Mouse (Mus musculus) forebrain, embryonic 15.5 days (tissue): ENCODE data around the gene Vmn1r39. TPM values are rescaled to one million over a fixed set of nuclear protein-coding genes. Genes with fewer than 3 reads are reported as not detected.
"Not testable (repeated sequence)": the region's sequence is repeated elsewhere in the genome, so short reads cannot be mapped to it uniquely, and the experiment has no call there.

Experiments
- ATAC-seq: fragments of 200-750 bp; cut with Nextera tagmentation; replicated peaks from 2 replicates; pipeline ENCODE4 v1.8.0; 2017; ENCODE audit warnings: mild to moderate bottlenecking, moderate TSS enrichment, moderate library complexity
- H3K27ac ChIP-seq: fragments of 300-500 bp; sonication (generic); replicated peaks from 2 replicates; pipeline ENCODE4 v1.5.1; 2015; ENCODE audit warnings: mild to moderate bottlenecking, inconsistent platforms
- H3K27me3 ChIP-seq: fragments of 300-500 bp; sonication (generic); 2 replicates; pipeline ENCODE4 v1.6.1; 2015; ENCODE audit warnings: inconsistent platforms
- H3K36me3 ChIP-seq: fragments of 300-500 bp; sonication (generic); 2 replicates; pipeline ENCODE4 v1.6.1; 2015; ENCODE audit warnings: mild to moderate bottlenecking, inconsistent platforms
- H3K4me1 ChIP-seq: fragments of 300-500 bp; sonication (generic); 2 replicates; pipeline ENCODE4 v1.6.1; 2015; ENCODE audit warnings: inconsistent platforms
- H3K4me2 ChIP-seq: fragments of 300-500 bp; sonication (generic); replicated peaks from 2 replicates; pipeline ENCODE4 v1.6.1; 2015; ENCODE audit warnings: mild to moderate bottlenecking, inconsistent platforms
- H3K4me3 ChIP-seq: fragments of 300-500 bp; sonication (generic); 2 replicates; pipeline ENCODE4 v1.5.1; 2015; ENCODE audit warnings: mild to moderate bottlenecking, inconsistent platforms
- H3K9ac ChIP-seq: fragments of 300-500 bp; sonication (generic); replicated peaks from 2 replicates; pipeline ENCODE4 v1.6.1; 2015; ENCODE audit warnings: mild to moderate bottlenecking, inconsistent platforms
- H3K9me3 ChIP-seq: fragments of 300-500 bp; sonication (generic); 2 replicates; pipeline ENCODE4 v1.6.1; 2016; ENCODE audit warnings: inconsistent platforms
- WGBS: fragments of 180-500 bp; shearing (Covaris S2); methylation state at CpG from one replicate; pipeline ENCODE4 v1.1.7; 2015; ENCODE audit warnings: mixed read lengths; 5-methylcytosine and 5-hydroxymethylcytosine counted together
- polyA plus RNA-seq: library from polyadenylated mRNA; unstranded; fragments of >200 nt; fragmentation: Nextera tagmentation; extraction: Ambion mirVana; gene quantifications from 2 replicates; pipeline ENCODE4 v1.2.1, GENCODE M21; 2015

Gene Vmn1r39
- not detected in 2 replicates for polyA plus RNA-seq

DNA sequence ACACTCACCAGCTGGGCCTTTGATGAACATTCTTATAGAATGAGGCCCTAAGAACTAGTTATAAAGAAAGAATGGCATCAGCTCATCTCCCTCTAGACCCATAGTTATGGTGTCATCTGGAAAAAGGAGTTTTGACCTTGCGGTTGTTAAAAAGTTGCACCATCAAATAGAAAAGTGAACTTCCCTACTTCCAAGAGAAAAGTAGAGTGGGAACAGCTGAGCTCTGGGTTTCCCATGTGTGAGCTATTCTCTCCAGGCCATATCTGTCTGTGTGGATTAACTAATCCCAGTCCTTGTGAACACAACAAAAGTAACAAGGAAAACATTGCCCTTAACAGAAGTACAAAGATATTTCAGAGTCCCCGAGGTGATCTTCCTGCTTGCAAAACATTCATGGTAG, at the start of gene Vmn1r39:
Gene Vmn1r39 (minus strand): TSS at position 101 of the 400 bp plus-strand sequence.
- no peak for ATAC-seq
- H3K4me3 ChIP-seq, result no peak within 1 kb of the TSS
- no peak within 1 kb of the TSS for H3K27ac ChIP-seq
- no peaks in the 10 kb centered on the region for H3K9me3 ChIP-seq
- no peaks in the 10 kb centered on the region for H3K4me1 ChIP-seq
- H3K36me3 ChIP-seq, result no peaks in the 10 kb centered on the region
- H3K9ac ChIP-seq, result no peak within 1 kb of the TSS
- H3K27me3 ChIP-seq, result no peaks in the 10 kb centered on the region
- H3K4me2 ChIP-seq, result no peak within 1 kb of the TSS
- 91% methylated on average over 2 of the region's 2 CpGs for WGBS

DNA sequence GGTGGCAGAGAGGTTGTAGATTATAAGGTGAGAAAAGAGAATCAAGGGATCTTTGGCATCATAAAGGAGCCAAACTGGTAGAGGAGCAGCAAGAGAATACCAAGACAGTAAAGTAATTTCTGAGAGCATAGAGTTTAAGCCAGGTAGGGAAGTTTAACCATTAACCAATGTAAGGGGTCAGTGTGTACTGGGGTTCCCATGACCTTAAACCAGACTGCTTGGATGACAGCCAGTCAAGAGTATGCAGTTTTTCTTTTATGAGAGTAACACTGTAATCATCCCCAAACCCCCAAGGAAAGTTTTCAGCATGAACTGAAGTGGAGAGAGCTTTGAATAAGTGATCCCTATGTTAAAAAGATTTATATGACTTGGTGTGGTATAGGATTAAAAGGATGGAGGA, 49.0 kb upstream of the Vmn1r39 start:
- no peaks in the 10 kb centered on the region for H3K4me1 ChIP-seq
- H3K4me2 ChIP-seq, result no peak overlapping the region
- no peak overlapping the region for H3K9ac ChIP-seq
- ATAC-seq, result no peak
- H3K36me3 ChIP-seq, result no peaks in the 10 kb centered on the region
- H3K9me3 ChIP-seq, result no peaks in the 10 kb centered on the region
- no peak overlapping the region for H3K27ac ChIP-seq
- no peaks in the 10 kb centered on the region for H3K27me3 ChIP-seq
- H3K4me3 ChIP-seq, result no peak overlapping the region

DNA sequence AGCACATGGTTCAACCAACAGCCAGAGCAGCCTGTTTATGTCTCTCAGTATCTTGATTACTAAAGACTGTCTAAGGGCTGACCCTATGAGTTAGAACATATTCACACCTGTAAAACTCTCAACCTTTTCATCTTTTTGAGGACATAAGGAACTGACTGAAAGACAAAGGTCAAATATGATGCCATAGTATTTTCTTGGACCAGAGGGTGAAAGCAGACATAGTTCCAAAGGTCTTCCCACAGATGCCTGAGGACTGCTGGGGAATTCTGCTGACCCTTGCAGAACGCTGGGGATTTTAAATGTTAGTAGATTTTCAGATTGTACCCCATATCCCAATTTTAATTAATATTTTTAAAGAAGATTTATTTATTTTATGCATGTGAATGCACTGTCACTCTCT, 47.9 kb upstream of the Vmn1r39 start:
- 67% methylated on average over 1 of the region's 1 CpGs for WGBS
- Histone ChIP-seq H3K4me2 (no peak overlapping the region), H3K9me3 (no peaks in the 10 kb centered on the region), H3K4me3 (no peak overlapping the region), H3K27me3 (no peaks in the 10 kb centered on the region), H3K27ac (no peak overlapping the region), H3K9ac (no peak overlapping the region), H3K36me3 (no peaks in the 10 kb centered on the region), H3K4me1 (no peaks in the 10 kb centered on the region)
- ATAC-seq, result no peak

DNA sequence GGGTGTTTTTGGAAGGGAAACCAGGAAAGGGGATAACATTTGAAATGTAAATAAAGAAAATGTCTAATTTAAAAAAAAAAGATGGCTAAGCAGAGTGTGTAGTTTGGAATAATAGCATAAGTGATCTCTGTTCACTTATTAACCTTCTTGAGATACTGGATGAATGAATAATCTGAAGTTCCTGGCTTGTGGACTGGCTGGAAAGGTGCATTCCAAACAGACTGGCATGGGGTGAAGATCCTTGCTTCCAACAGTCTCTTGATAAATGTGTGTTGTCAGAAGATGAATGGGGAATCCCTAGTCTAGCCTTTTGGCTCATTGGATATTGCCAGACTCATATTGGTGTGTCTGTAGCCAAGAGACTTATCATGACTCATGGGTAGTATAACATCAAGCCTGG, 45.8 kb upstream of the Vmn1r39 start:
- Histone ChIP-seq H3K27ac (no peak overlapping the region), H3K4me3 (no peak overlapping the region)
- no peak for ATAC-seq

DNA sequence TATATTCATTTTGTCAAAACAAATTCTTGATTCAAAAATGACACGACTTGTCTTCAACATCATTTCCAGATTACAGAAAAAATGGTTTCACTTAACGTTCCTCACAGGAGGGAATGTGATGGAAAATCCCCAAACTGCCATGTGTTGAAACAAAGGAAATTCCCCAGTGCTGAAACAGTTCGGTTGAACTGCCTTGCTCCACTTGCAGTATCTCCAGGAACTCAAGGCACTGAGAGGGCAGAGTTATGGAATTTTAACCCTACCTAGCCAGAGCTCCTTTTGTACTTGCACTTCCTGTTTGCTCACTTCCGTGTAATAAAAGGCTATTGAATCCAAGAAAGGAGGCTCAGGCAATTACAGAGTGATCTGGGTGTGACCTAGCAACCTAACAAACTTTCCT, 38.5 kb upstream of the Vmn1r39 start:
- ATAC-seq, result no peak
- 47% methylated on average over 4 of the region's 4 CpGs for WGBS
- no peaks in the 10 kb centered on the region for H3K27me3 ChIP-seq

More for the DNA sequence above, 45.8 kb upstream of the Vmn1r39 start:
- no peak overlapping the region for H3K9ac ChIP-seq
- no peak overlapping the region for H3K4me2 ChIP-seq
- H3K9me3 ChIP-seq, result no peaks in the 10 kb centered on the region
- no peaks in the 10 kb centered on the region for H3K27me3 ChIP-seq
- no peaks in the 10 kb centered on the region for H3K4me1 ChIP-seq
- no peaks in the 10 kb centered on the region for H3K36me3 ChIP-seq

DNA sequence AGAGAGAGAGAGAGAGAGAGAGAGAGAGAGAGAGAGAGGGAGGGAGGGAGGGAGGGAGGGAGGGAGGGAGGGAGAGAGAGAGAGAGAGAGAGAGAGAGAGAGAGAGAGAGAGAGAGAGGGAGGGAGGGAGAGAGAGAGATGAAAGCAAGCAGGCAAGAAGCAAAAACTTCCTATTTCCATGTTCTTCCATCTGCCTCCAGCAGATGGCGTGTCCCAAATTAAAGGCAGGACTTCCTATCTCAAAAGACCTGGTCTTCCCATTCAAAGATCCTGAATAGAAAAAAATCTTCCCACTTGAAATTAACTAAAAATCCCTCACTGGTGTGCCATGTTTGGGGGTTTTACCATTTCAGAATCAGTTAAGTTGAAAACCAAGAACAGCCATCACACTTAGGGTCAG, 30.2 kb upstream of the Vmn1r39 start:
- 9% methylated on average over 1 of the region's 1 CpGs for WGBS
- H3K4me3 ChIP-seq, H3K27ac ChIP-seq, ATAC-seq, H3K4me1 ChIP-seq, H3K9ac ChIP-seq, H3K27me3 ChIP-seq, H3K36me3 ChIP-seq, H3K9me3 ChIP-seq, H3K4me2 ChIP-seq: not testable (repeated sequence)

More for the DNA sequence above, 38.5 kb upstream of the Vmn1r39 start:
- H3K9me3 ChIP-seq, result no peaks in the 10 kb centered on the region
- H3K4me2 ChIP-seq, result no peak overlapping the region
- no peaks in the 10 kb centered on the region for H3K36me3 ChIP-seq
- no peak overlapping the region for H3K27ac ChIP-seq
- H3K4me3 ChIP-seq, result no peak overlapping the region
- H3K9ac ChIP-seq, result no peak overlapping the region
- no peaks in the 10 kb centered on the region for H3K4me1 ChIP-seq

DNA sequence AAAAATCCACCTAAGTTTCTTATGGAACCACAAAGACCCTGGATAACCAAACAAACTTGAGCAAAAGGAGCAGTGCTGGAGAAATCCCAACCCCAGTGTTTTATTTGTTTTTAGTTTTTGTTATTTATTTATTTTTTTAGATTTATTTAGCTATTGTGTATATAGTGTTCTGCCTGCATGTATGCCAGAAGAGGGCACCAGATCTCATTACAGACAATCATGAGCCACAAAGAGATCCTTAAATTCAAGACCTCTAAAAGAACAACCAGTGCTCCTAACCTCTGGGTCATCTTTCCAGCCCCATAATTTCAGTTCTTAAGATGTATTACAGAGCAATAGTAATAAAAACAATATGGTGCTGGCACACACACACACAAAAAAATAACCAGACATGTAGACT, 26.5 kb upstream of the Vmn1r39 start:
- H3K27me3 ChIP-seq, result no peaks in the 10 kb centered on the region
- no peaks in the 10 kb centered on the region for H3K36me3 ChIP-seq
- H3K4me3 ChIP-seq, result no peak overlapping the region
- H3K27ac ChIP-seq, result no peak overlapping the region
- ATAC-seq, result no peak
- no peak overlapping the region for H3K9ac ChIP-seq
- H3K4me1 ChIP-seq, result no peaks in the 10 kb centered on the region
- H3K4me2 ChIP-seq, result no peak overlapping the region
- H3K9me3 ChIP-seq, result no peaks in the 10 kb centered on the region

DNA sequence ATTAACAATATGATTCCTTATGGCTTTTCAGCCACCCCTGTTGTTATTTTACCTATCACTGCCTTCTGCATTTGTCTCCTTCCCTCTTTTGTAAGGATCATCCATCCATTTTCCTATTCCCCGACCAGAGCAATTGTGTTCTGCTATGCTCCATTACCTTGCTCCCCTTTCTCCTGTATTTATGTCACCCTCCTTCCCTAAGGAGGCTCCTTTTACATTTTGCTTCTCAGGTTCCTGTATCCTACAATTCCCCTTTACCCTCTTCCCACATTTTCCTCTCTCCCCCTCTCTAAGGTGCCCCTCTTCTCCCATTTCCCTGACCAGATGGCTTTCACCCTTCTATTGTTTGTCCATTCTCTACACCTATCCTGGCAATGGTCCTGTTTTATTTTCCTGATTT, 4.1 kb downstream of the Vmn1r39 start:
- no peak overlapping the region for H3K9ac ChIP-seq
- no peak for ATAC-seq
- no peak overlapping the region for H3K27ac ChIP-seq
- WGBS, result 59% methylated on average over 1 of the region's 1 CpGs
- H3K4me3 ChIP-seq, result no peak overlapping the region
- no peak overlapping the region for H3K4me2 ChIP-seq
- no peaks in the 10 kb centered on the region for H3K36me3 ChIP-seq
- no peaks in the 10 kb centered on the region for H3K4me1 ChIP-seq
- no peaks in the 10 kb centered on the region for H3K9me3 ChIP-seq
- H3K27me3 ChIP-seq, result no peaks in the 10 kb centered on the region

DNA sequence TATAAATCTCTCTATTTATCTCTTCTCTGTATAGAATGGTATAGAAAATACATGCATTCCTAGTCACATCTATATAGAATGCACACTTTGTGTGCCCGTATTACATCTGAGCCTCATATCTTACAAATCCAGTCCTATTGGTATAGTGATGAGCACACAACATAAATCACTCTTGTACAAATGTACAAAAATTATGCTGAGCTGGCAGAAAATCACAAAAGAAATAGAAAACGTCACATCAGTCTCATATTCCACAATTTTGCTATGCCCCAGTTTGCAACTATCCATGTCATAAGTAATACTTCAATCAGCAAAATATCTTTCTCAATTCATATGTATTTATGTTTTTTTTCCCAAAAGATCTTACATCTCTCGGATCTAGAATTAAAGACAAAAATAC, 4.7 kb downstream of the Vmn1r39 start:
- Histone ChIP-seq H3K36me3 (no peaks in the 10 kb centered on the region), H3K9ac (no peak overlapping the region), H3K4me2 (no peak overlapping the region), H3K9me3 (no peaks in the 10 kb centered on the region), H3K27me3 (no peaks in the 10 kb centered on the region), H3K4me1 (no peaks in the 10 kb centered on the region), H3K27ac (no peak overlapping the region), H3K4me3 (no peak overlapping the region)
- ATAC-seq, result no peak
- WGBS, result 88% methylated on average over 3 of the region's 3 CpGs

DNA sequence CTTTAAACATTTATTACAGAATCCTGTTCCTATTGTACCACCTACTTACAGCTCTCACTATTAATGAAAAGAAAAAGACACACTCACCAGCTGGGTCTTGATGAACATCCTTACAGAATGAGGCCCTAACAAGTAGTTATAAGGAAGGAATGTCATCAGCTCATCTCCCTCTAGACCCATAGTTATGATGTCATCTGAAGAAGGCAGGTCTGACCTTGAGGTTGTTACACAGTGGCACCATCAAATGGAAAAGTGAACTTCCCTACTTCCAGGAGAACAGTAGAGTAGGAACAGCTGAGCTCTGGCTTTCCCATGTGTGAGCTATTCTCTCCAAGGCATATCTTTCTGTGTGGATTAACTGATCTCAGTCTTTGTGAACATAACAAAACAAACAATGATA, 27.9 kb downstream of the Vmn1r39 start, which contains the start of gene Vmn1r38:
Gene Vmn1r38 (minus strand): TSS at position 101 of the 400 bp plus-strand sequence.
- H3K4me2 ChIP-seq, H3K9me3 ChIP-seq, H3K27me3 ChIP-seq, H3K4me3 ChIP-seq, H3K27ac ChIP-seq, H3K36me3 ChIP-seq, H3K9ac ChIP-seq, ATAC-seq, H3K4me1 ChIP-seq: not testable (repeated sequence)

Other genes with a start within 250 kb of the Vmn1r39 start
- gene Vmn1r33, start 192.3 kb downstream of the Vmn1r39 start, polyA plus RNA-seq, result not detected in 2 replicates
- not detected in 2 replicates for gene Vmn1r34, start 166.7 kb downstream of the Vmn1r39 start, polyA plus RNA-seq
- gene Vmn1r35, start 124.7 kb downstream of the Vmn1r39 start, polyA plus RNA-seq, result not detected in 2 replicates
- gene Vmn1r36, start 91.4 kb downstream of the Vmn1r39 start, polyA plus RNA-seq, result not detected in 2 replicates
- not detected in 2 replicates for gene Vmn1r37, start 81.2 kb downstream of the Vmn1r39 start, polyA plus RNA-seq
- not detected in 2 replicates for gene Vmn1r38, start 28.0 kb downstream of the Vmn1r39 start, polyA plus RNA-seq
- gene Gng12, start 85.8 kb upstream of the Vmn1r39 start, polyA plus RNA-seq, result 22.2 and 28.1 TPM in 2 replicates
- gene Gadd45a, start 226.8 kb upstream of the Vmn1r39 start, polyA plus RNA-seq, result 9.7 and 10.9 TPM in 2 replicates